Mouse (Mus musculus) lung, postnatal 0 days (tissue): ENCODE results near the gene Antxr1. TPM values are rescaled to one million over a fixed set of nuclear protein-coding genes. Genes with fewer than 3 reads are reported as not detected.
A peak's percentile ranks its signal among the peaks of the same experiment; 100 is the strongest.

Experiments
- ATAC-seq: fragments of 200-750 bp; cut with Nextera tagmentation; 2 replicates; pipeline ENCODE4 v1.8.0; 2017; ENCODE audit warnings: moderate library complexity
- DNase-seq: peaks from one replicate; pipeline ENCODE4 v3.0.0-alpha.2; 2016; ENCODE audit warnings: low spot score
- H3K27ac ChIP-seq: fragments of 300-500 bp; sonication (generic); 2 replicates; pipeline ENCODE4 v1.5.1; 2014; ENCODE audit warnings: antibody characterized with exemption, mild to moderate bottlenecking, low read length, mixed read lengths
- H3K27me3 ChIP-seq: fragments of 300-500 bp; sonication (generic); replicated peaks from 2 replicates; pipeline ENCODE4 v1.6.1; 2014; ENCODE audit warnings: low read length, mixed read lengths; ENCODE audit not compliant: insufficient read depth
- H3K36me3 ChIP-seq: fragments of 300-500 bp; sonication (generic); 2 replicates; pipeline ENCODE4 v1.6.1; 2014; ENCODE audit warnings: low read length, mixed read lengths; ENCODE audit not compliant: insufficient read depth
- H3K4me1 ChIP-seq: fragments of 300-500 bp; sonication (generic); 2 replicates; pipeline ENCODE4 v1.6.1; 2014; ENCODE audit warnings: antibody characterized with exemption, low read depth, low read length, mixed read lengths; ENCODE audit not compliant: insufficient read depth
- H3K4me2 ChIP-seq: fragments of 300-500 bp; sonication (generic); replicated peaks from 2 replicates; pipeline ENCODE4 v1.6.1; 2014; ENCODE audit warnings: low read depth, mild to moderate bottlenecking, low read length, moderate library complexity, mixed read lengths
- H3K4me3 ChIP-seq: fragments of 300-500 bp; sonication (generic); 2 replicates; pipeline ENCODE4 v1.5.1; 2014; ENCODE audit warnings: low read depth, low read length
- H3K9ac ChIP-seq: fragments of 300-500 bp; sonication (generic); replicated peaks from 2 replicates; pipeline ENCODE4 v1.6.1; 2014; ENCODE audit warnings: low read depth, mild to moderate bottlenecking
- H3K9me3 ChIP-seq: fragments of 300-500 bp; sonication (generic); 2 replicates; pipeline ENCODE4 v1.6.1; 2016; ENCODE audit warnings: low read length, mixed read lengths
- CTCF ChIP-seq: IDR thresholded peaks from 2 replicates; pipeline ENCODE4 v1.5.1; 2016; ENCODE audit warnings: antibody characterized with exemption, mild to moderate bottlenecking
- EP300 ChIP-seq: IDR thresholded peaks from 2 replicates; pipeline ENCODE4 v1.6.1; 2016; ENCODE audit warnings: antibody characterized with exemption, mild to moderate bottlenecking, control low read depth
- WGBS: fragments of 180-500 bp; shearing (Covaris S2); extraction: QIAGEN DNeasy Blood & Tissue Kit; methylation state at CpG from one replicate; pipeline ENCODE4 v1.1.7; 2014; 5-methylcytosine and 5-hydroxymethylcytosine counted together
- polyA plus RNA-seq: library from polyadenylated mRNA; unstranded; fragments of >200 nt; fragmentation: Nextera tagmentation; extraction: Ambion mirVana; gene quantifications from 2 replicates; pipeline ENCODE4 v1.2.1, GENCODE M21; 2015

Gene Antxr1
- polyA plus RNA-seq, 1 experiment from 2014 or later = 11.7 TPM

DNA sequence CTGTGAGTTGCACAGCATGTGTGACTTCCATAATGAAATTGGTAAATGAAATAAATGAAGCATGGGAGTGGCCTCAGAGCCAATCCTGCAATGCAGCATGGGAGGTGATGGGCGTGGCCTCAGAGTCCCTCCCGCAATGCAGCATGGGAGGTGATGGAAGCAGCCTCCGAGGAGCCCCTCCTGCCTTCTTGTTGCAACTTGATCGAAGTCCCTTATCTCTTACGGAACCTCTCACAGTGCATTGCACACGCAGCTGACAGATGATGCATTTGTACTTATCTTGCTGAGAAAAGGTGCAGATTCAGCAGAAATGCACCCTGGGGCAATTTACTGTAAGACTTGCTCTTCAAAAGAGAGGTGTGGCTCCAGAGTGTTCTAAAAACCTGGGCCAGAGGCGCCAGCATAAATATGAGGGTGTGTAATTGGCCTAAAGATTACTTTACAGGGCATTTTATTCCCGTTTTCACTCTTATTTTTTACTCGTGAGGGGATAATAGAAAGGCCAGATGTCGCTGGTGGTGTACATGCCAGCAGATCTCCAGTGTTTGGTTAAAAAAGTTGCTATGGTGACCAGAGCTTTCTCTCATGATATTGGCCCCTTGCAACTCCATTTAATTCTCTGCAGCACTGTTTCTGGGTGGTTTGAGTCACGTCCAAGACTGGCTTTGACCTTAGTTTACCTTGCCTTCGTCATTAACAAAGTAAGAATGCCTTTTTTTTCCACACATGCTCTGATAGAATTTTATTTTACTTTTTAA is 195.6 kb downstream of the Antxr1 start:
- peaks cover 7% of the 10 kb centered on the region; the same call in 1 of the 2 replicates for H3K4me1 ChIP-seq
- TF ChIP-seq CTCF (no peak), EP300 (no peak)
- no peak for ATAC-seq
- H3K36me3 ChIP-seq = no peaks in the 10 kb centered on the region; the same call in 1 of the 2 replicates
- no peaks in the 10 kb centered on the region for H3K9me3 ChIP-seq
- 50% methylated on average over 12 of the region's 12 CpGs for WGBS
- H3K27me3 ChIP-seq = no peaks in the 10 kb centered on the region
- no peak overlapping the region for H3K4me2 ChIP-seq
- no peak overlapping the region for H3K4me3 ChIP-seq
- no peak for DNase-seq
- no peak overlapping the region for H3K9ac ChIP-seq
- H3K27ac ChIP-seq = no peak overlapping the region

GRCm38 (mm10) chr6:87138479-87138878 is 197.1 kb downstream of the Antxr1 start:
- Histone ChIP-seq H3K9ac (no peak overlapping the region), H3K4me1 (0 out of 2 replicates have a peak, but pooled peaks cover 4% of the 10 kb centered on the region), H3K27ac (no peak overlapping the region), H3K9me3 (no peaks in the 10 kb centered on the region), H3K27me3 (no peaks in the 10 kb centered on the region), H3K4me3 (no peak overlapping the region), H3K4me2 (no peak overlapping the region), H3K36me3 (no peaks in the 10 kb centered on the region; the same call in 1 of the 2 replicates)
- WGBS = 73% methylated on average over 5 of the region's 5 CpGs
- ATAC-seq (no peak), DNase-seq (no peak)
- no peak for TF ChIP-seq EP300
- no peak for TF ChIP-seq CTCF

DNA sequence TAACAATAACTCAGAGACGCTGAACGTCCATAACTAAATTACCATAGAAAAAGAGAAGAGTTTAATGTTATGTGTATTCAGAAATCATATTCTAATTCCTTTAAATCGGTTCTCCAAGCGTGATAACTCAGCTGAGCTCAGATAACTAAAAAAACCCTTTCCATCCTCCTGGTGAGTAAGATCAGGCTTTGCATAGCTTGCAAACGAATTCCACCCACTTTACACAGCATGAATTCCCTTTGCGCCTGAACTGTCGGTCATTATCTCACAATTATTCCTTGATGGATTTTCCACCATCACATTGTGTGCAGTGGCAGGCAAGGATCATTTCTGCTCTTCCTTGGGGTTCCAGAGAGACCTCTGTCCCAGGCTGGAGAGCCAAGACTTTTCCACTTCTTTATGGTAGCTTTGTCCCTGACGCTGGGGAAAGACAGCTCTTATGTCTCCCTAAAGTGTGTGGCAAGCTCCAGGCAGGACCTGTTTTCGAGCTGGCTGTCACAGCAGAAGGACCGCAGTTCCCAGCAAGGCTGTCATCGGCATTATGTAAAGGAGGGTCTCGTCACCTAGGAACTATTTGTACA is 201.6 kb downstream of the Antxr1 start:
- Histone ChIP-seq H3K4me1 (no peaks in the 10 kb centered on the region), H3K27me3 (no peaks in the 10 kb centered on the region), H3K4me2 (no peak overlapping the region), H3K4me3 (no peak overlapping the region), H3K9me3 (no peaks in the 10 kb centered on the region), H3K9ac (no peak overlapping the region), H3K27ac (no peak overlapping the region), H3K36me3 (no peaks in the 10 kb centered on the region; the same call in 1 of the 2 replicates)
- no peak for ATAC-seq
- DNase-seq = no peak
- TF ChIP-seq CTCF (no peak), EP300 (no peak)
- WGBS = 76% methylated on average over 12 of the region's 12 CpGs

GRCm38 (mm10) chr6:87133520-87133919 is 202.1 kb downstream of the Antxr1 start:
- Histone ChIP-seq H3K4me2 (no peak overlapping the region), H3K4me1 (no peaks in the 10 kb centered on the region), H3K36me3 (no peaks in the 10 kb centered on the region; the same call in 1 of the 2 replicates), H3K9ac (no peak overlapping the region), H3K27ac (no peak overlapping the region), H3K4me3 (no peak overlapping the region), H3K27me3 (no peaks in the 10 kb centered on the region), H3K9me3 (no peaks in the 10 kb centered on the region)
- TF ChIP-seq CTCF (no peak), EP300 (no peak)
- ATAC-seq (no peak), DNase-seq (no peak)
- 75% methylated on average over 3 of the region's 3 CpGs for WGBS

DNA sequence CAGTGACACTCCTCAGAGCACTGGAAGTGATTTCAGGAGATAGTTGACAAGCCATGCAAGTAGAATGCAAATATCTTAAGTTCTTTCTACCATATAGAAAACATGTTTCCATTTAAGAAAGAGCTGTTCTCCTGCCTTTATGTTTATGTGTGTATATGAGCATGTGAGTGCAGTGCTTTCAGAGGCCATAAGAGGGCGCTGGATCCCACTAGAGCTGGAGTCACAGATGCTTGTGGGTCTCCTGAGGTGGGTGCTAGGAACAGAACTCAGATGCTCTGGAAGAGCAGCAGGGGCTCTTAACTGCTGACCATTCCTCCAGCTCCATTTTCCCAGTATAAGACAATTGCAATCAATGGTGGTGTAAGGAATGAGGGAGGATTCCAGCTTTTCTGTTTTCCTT is 204.5 kb downstream of the Antxr1 start:
- H3K4me2 ChIP-seq = no peak overlapping the region
- ATAC-seq = no peak
- no peaks in the 10 kb centered on the region for H3K27me3 ChIP-seq
- WGBS = 75% methylated on average over 1 of the region's 1 CpGs
- H3K27ac ChIP-seq = no peak overlapping the region
- H3K4me1 ChIP-seq = no peaks in the 10 kb centered on the region
- H3K9me3 ChIP-seq = no peaks in the 10 kb centered on the region
- no peaks in the 10 kb centered on the region; the same call in 1 of the 2 replicates for H3K36me3 ChIP-seq
- no peak overlapping the region for H3K4me3 ChIP-seq
- DNase-seq = no peak
- TF ChIP-seq EP300 = no peak
- peak; percentile 19; the same call in 1 of the 2 replicates for TF ChIP-seq CTCF
- H3K9ac ChIP-seq = no peak overlapping the region

GRCm38 (mm10) chr6:87130628-87131027 is 205.0 kb downstream of the Antxr1 start:
- Histone ChIP-seq H3K27ac (no peak overlapping the region), H3K4me3 (no peak overlapping the region), H3K9me3 (no peaks in the 10 kb centered on the region), H3K36me3 (no peaks in the 10 kb centered on the region; the same call in 1 of the 2 replicates), H3K4me1 (no peaks in the 10 kb centered on the region), H3K4me2 (no peak overlapping the region), H3K27me3 (no peaks in the 10 kb centered on the region), H3K9ac (no peak overlapping the region)
- ATAC-seq = no peak
- no peak for DNase-seq
- WGBS = 89% methylated on average over 7 of the region's 7 CpGs
- TF ChIP-seq CTCF (no peak), EP300 (no peak)
